Mouse (Mus musculus) megakaryocyte progenitor cell, adult 5-6 weeks (primary cell): ENCODE data around the gene Wap. TPM values are rescaled to one million over a fixed set of nuclear protein-coding genes. Genes with fewer than 3 reads are reported as not detected.

ENCODE experiments used
- ATAC-seq: replicated peaks from 2 replicates; pipeline ENCODE4 v1.8.0; 2016; ENCODE audit warnings: mild to moderate bottlenecking, moderate TSS enrichment, inconsistent platforms; ENCODE audit not compliant: poor library complexity
- total RNA-seq, 2 experiments: library from RNA; stranded (forward) in 1 of 2; stranded (reverse) in 1 of 2; fragments of 157-497, 149-512 nt in 1 of 2; fragments of 200-1000 nt in 1 of 2; gene quantifications; 2 replicates each; pipeline versions ENCODE4 v1.2.3 to v1.2.4; 2015 to 2017

The Wap gene
- total RNA-seq, 2 experiments from 2014 or later: not detected

DNA sequence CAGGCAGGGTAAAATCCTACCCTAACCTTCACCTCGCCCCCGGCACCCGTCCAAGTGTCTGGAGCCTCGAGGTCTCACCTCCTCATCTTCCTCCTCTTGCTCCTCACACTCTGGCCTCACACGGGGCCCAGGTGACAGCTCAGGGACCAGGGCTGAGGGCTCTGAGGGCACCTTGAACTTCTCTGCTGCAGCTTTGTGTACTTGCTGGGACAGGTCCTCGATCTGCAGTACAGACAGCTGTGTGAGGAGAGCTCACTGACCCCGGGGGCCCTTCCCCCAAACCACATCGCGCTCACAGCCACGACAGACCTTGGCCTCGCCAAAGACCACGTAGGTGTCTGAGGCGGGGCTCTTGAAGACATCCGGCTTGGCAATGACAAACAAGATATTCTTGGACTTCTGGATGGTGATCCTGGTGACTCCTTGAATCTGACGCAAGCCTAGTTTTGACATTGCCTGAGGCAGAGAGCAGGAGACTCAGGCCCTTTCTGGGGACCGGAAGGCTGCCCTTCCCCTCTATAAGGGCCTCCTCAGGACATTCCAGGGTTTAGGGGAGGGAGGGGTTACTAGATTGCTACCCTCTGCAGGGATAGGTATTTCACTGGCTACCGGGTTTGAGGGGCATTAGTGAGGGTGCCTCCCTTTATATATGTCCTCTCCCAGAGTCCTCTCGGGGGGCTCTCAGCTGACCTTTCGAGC lies 40.1 kb downstream of the Wap start:
- ATAC-seq: no peak

DNA sequence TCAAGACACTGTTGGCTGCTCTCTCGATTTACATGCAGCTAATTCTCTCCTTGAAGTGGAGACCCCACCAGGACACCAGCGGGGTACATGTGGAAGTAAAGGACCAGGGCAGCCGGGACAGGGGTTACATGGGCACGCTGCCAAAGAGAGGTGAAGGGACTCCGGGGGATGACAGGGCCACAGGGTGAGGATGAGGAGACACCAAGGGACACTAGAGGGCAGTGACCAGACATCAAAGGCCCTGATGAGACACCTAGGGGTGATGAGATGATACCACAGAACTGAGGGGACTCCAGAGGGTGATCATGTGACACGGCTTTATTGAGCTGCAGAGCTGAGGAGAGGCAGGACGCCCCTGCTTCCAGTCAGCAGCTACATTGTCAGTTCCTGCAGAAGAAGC lies 40.9 kb downstream of the Wap start:
- ATAC-seq: no peak

- ATAC-seq: no peak
Observed at GRCm38 (mm10) chr11:6596616-6597015, 41.8 kb downstream of the Wap start.

DNA sequence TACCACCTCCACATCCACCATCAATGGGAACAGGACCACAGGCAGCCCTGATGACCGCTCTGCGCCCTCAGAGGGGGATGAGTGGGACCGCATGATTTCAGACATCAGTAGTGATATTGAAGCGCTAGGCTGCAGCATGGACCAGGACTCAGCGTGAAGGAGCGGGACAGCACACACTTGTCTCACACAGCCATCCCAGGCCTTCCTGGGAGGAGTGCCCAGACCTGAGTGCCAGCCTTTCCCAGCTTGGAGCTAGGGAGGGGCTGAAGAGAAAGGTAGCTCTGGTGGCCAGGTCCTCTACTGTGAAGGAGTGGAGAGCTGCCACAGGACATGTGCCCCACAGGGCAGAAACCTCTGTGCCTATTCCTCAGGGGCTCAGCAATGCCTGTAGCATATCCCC lies 42.2 kb downstream of the Wap start:
- no peak for ATAC-seq

DNA sequence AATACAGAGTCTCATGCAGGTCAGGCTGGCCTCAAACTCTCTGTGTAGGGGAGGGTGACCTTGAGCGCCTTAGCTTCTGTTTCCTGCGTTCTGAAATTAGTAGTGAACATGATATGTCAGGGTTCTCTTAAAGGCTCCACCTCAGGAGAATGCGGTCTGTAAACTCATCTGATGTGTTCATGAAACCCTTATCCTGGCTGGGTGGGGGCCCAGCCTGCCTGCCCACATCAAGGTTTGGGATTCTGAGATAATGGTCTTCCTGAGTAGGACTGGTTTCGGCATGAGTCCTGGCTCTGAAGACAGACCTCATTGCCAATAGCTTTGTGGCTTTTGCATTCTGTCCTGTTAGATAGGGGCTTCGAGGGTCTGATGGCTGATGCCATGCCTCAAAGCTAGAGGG lies 43.1 kb downstream of the Wap start:
- ATAC-seq: peak; percentile 57

DNA sequence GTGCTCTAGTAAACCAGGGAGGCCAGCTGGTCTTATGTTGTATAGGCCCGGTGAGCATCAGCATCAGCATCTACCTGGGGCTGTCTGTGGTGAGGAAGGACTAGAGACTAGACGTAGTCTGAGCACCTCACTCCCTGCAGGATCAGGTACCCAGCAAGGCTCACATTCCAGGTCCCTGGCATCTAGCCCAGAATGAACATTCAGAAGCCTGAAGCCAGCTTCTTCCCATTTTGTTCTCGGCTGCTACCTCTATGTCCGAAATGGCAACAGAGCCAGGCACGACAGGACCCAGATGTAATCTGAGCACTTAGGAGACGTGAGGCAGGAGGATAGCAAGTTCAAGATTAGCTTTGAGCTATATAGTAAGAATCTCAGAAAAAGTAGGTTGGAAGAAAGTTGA lies 43.6 kb downstream of the Wap start:
- ATAC-seq: no peak

- ATAC-seq: no peak
Observed at GRCm38 (mm10) chr11:6593406-6593805, 45.0 kb downstream of the Wap start.

- peak; percentile 51 for ATAC-seq
Observed at GRCm38 (mm10) chr11:6590933-6591675, 47.3 kb downstream of the Wap start.

DNA sequence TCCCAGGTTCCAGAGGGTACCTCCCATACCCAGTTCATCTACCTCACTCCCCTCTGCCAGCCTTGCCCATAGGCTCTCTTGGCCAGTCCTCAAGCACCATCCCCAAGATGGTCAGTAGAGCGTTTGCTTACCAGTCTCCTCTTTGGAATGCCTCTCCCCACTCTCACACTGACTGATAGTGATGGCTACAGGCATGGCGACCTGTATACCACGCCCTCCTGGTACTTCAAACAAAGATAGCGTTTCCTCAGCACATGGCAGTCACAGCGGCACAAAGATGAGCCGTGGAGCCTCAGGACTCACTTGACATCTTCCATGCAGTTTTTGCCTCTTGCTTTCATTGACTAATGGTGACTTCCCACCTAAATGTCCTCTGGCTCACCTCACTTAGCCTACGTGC lies 48.6 kb downstream of the Wap start:
- no peak for ATAC-seq

GRCm38 (mm10) chr11:6588295-6588694 lies 50.1 kb downstream of the Wap start:
- no peak for ATAC-seq

GRCm38 (mm10) chr11:6587249-6587940 lies 51.0 kb downstream of the Wap start:
- no peak for ATAC-seq

DNA sequence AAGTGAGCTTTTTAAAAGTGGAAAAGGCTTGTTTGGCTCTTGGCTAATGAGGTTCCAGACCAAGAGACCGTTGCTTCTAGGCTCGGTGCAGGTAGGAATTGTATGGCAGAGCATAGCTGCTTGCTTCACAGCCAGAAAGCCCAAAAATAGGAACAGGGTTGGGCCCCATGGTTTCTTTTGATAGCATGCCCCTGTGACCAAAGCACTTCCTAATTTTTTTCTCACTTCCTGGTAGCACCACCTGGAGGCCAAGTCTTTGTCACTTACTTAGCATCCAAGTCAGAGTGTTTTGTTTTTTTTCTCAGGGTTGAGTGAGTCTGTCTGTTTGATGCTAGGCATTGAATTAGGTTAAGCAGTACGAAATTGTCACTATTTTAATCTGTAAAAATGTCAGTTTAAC lies 51.8 kb downstream of the Wap start:
- peak; percentile 72 for ATAC-seq

GRCm38 (mm10) chr11:6585748-6586147 lies 52.7 kb downstream of the Wap start:
- no peak for ATAC-seq

Other genes with a start within 250 kb of the Wap start
- 40.9 and 42.0 TPM in 2 replicates for gene Zmiz2, start 249.6 kb downstream of the Wap start, total RNA-seq (2015)
- gene Zmiz2, start 249.6 kb downstream of the Wap start, total RNA-seq (2017): 8.2 and 11.9 TPM in 2 replicates
- gene Ppia, start 223.2 kb downstream of the Wap start, total RNA-seq (2015): 5,512 and 5,729 TPM in 2 replicates
- gene Ppia, start 223.2 kb downstream of the Wap start, total RNA-seq (2017): 1,825 and 2,581 TPM in 2 replicates
- 174 and 176 TPM in 2 replicates for gene H2afv, start 194.2 kb downstream of the Wap start, total RNA-seq (2015)
- gene H2afv, start 194.2 kb downstream of the Wap start, total RNA-seq (2017): 134 and 144 TPM in 2 replicates
- 51.3 and 53.0 TPM in 2 replicates for gene Purb, start 162.7 kb downstream of the Wap start, total RNA-seq (2015)
- gene Purb, start 162.7 kb downstream of the Wap start, total RNA-seq (2017): 38.3 and 40.5 TPM in 2 replicates
- 39.1 and 43.8 TPM in 2 replicates for gene Myo1g, start 117.7 kb downstream of the Wap start, total RNA-seq (2015)
- 47.1 and 49.6 TPM in 2 replicates for gene Myo1g, start 117.7 kb downstream of the Wap start, total RNA-seq (2017)
- 18.3 and 22.7 TPM in 2 replicates for gene Ccm2, start 91.8 kb downstream of the Wap start, total RNA-seq (2015)
- 43.6 TPM in 2 replicates for gene Ccm2, start 91.8 kb downstream of the Wap start, total RNA-seq (2017)
- gene Nacad, start 32.6 kb downstream of the Wap start, total RNA-seq (2015): not detected in 2 replicates
- gene Nacad, start 32.6 kb downstream of the Wap start, total RNA-seq (2017): not detected in 2 replicates
- gene Tbrg4, start 12.6 kb downstream of the Wap start, total RNA-seq (2015): 46.2 and 58.3 TPM in 2 replicates
- gene Tbrg4, start 12.6 kb downstream of the Wap start, total RNA-seq (2017): 36.7 and 52.1 TPM in 2 replicates
- not detected in 2 replicates for gene Ramp3, start 19.9 kb upstream of the Wap start, total RNA-seq (2015)
- gene Ramp3, start 19.9 kb upstream of the Wap start, total RNA-seq (2017): not detected in 2 replicates
- gene Gm11983, start 199.0 kb upstream of the Wap start, total RNA-seq (2015): not detected in 2 replicates
- not detected in 2 replicates for gene Gm11983, start 199.0 kb upstream of the Wap start, total RNA-seq (2017)